Mouse (Mus musculus) hindbrain, embryonic 11.5 days (tissue): ENCODE measurements around the gene Cdk17. TPM values are rescaled to one million over a fixed set of nuclear protein-coding genes. Genes with fewer than 3 reads are reported as not detected.

Source experiments
- ATAC-seq: fragments of 200-750 bp; cut with Nextera tagmentation; 2 replicates; pipeline ENCODE4 v1.8.0; 2017; ENCODE audit warnings: mild to moderate bottlenecking, moderate TSS enrichment, moderate library complexity; ENCODE audit not compliant: low FRiP score
- DNase-seq: peaks from one replicate; pipeline ENCODE4 v3.0.0-alpha.2; 2015; ENCODE audit warnings: low spot score
- H3K27ac ChIP-seq: fragments of 300-500 bp; sonication (generic); 2 replicates; pipeline ENCODE4 v1.5.1; 2014; ENCODE audit warnings: mild to moderate bottlenecking, low read depth, low read length
- H3K27me3 ChIP-seq: fragments of 300-500 bp; sonication (generic); 2 replicates; pipeline ENCODE4 v1.6.1; 2014; ENCODE audit warnings: mild to moderate bottlenecking, low read length, moderate library complexity, mixed read lengths; ENCODE audit not compliant: control insufficient read depth, insufficient read depth
- H3K36me3 ChIP-seq: fragments of 300-500 bp; sonication (generic); 2 replicates; pipeline ENCODE4 v1.6.1; 2014; ENCODE audit warnings: mild to moderate bottlenecking, low read length, moderate library complexity, mixed read lengths; ENCODE audit not compliant: control insufficient read depth, insufficient read depth
- H3K4me1 ChIP-seq: fragments of 300-500 bp; sonication (generic); replicated peaks from 2 replicates; pipeline ENCODE4 v1.6.1; 2014; ENCODE audit warnings: low read length, mixed read lengths; ENCODE audit not compliant: control insufficient read depth, insufficient read depth
- H3K4me2 ChIP-seq: fragments of 300-500 bp; sonication (generic); replicated peaks from 2 replicates; pipeline ENCODE4 v1.6.1; 2014; ENCODE audit warnings: mild to moderate bottlenecking, low read depth, low read length
- H3K4me3 ChIP-seq: fragments of 300-500 bp; sonication (generic); 2 replicates; pipeline ENCODE4 v1.5.1; 2014; ENCODE audit warnings: low read depth, low read length
- H3K9ac ChIP-seq: fragments of 300-500 bp; sonication (generic); 2 replicates; pipeline ENCODE4 v1.6.1; 2014; ENCODE audit warnings: low read depth, low read length
- H3K9me3 ChIP-seq: fragments of 300-500 bp; sonication (generic); 2 replicates; pipeline ENCODE4 v1.6.1; 2016; ENCODE audit warnings: low read length; ENCODE audit not compliant: control insufficient read depth
- WGBS: fragments of 180-500 bp; shearing (Covaris S2); extraction: QIAGEN DNeasy Blood & Tissue Kit; methylation state at CpG from one replicate; pipeline ENCODE4 v1.1.7; 2014; 5-methylcytosine and 5-hydroxymethylcytosine counted together
- polyA plus RNA-seq: library from polyadenylated mRNA; unstranded; fragments of >200 nt; fragmentation: Nextera tagmentation; extraction: Ambion mirVana; gene quantifications from 2 replicates; pipeline ENCODE4 v1.2.1, GENCODE M21; 2014

Gene Cdk17
- polyA plus RNA-seq, 1 experiment from 2014 or later: 37.3 TPM

- H3K9me3 ChIP-seq: no peaks in the 10 kb centered on the region
- H3K4me1 ChIP-seq: peaks cover 12% of the 10 kb centered on the region; the same call in 1 of the 2 replicates
- no peak for ATAC-seq
- H3K4me3 ChIP-seq: peak overlapping the region; percentile 97
- peak overlapping the region; percentile 98 for H3K9ac ChIP-seq
- H3K27ac ChIP-seq: peak overlapping the region; percentile 99
- H3K27me3 ChIP-seq: no peaks in the 10 kb centered on the region
- peak overlapping the region; percentile 61 for H3K4me2 ChIP-seq
- DNase-seq: peak; percentile 53
- no peaks in the 10 kb centered on the region for H3K36me3 ChIP-seq
- WGBS: 10% methylated on average over 11 of the region's 11 CpGs
Measured at GRCm38 (mm10) chr10:93162276-93162971, 1.7 kb downstream of the Cdk17 start.

- H3K36me3 ChIP-seq: no peaks in the 10 kb centered on the region
- no peaks in the 10 kb centered on the region for H3K27me3 ChIP-seq
- H3K9ac ChIP-seq: no peak overlapping the region
- no peak overlapping the region for H3K4me3 ChIP-seq
- no peak overlapping the region for H3K4me2 ChIP-seq
- DNase-seq (no peak), ATAC-seq (no peak)
- WGBS: 77% methylated on average over 7 of the region's 7 CpGs
- no peaks in the 10 kb centered on the region for H3K9me3 ChIP-seq
- H3K27ac ChIP-seq: no peak overlapping the region
- H3K4me1 ChIP-seq: peaks cover 14% of the 10 kb centered on the region; the same call in 1 of the 2 replicates
Measured at GRCm38 (mm10) chr10:93162972-93163660, 2.4 kb downstream of the Cdk17 start.

GRCm38 (mm10) chr10:93163711-93164488 is 3.2 kb downstream of the Cdk17 start:
- WGBS: 55% methylated on average over 6 of the region's 6 CpGs
- no peaks in the 10 kb centered on the region for H3K27me3 ChIP-seq
- H3K27ac ChIP-seq: no peak overlapping the region
- H3K4me1 ChIP-seq: peaks cover 15% of the 10 kb centered on the region; the same call in 1 of the 2 replicates
- H3K9me3 ChIP-seq: no peaks in the 10 kb centered on the region
- H3K9ac ChIP-seq: no peak overlapping the region
- H3K4me2 ChIP-seq: no peak overlapping the region
- no peaks in the 10 kb centered on the region for H3K36me3 ChIP-seq
- DNase-seq: no peak
- H3K4me3 ChIP-seq: no peak overlapping the region
- no peak for ATAC-seq

- DNase-seq (peak; percentile 55), ATAC-seq (peak; percentile 30; the same call in 1 of the 2 replicates)
- Histone ChIP-seq H3K27ac (peak overlapping the region; percentile 67), H3K4me2 (peak overlapping the region; percentile 32), H3K9me3 (no peaks in the 10 kb centered on the region), H3K4me3 (no peak overlapping the region), H3K27me3 (no peaks in the 10 kb centered on the region), H3K9ac (peak overlapping the region; percentile 32; the same call in 1 of the 2 replicates), H3K36me3 (no peaks in the 10 kb centered on the region), H3K4me1 (peaks cover 15% of the 10 kb centered on the region; the same call in 1 of the 2 replicates)
- 10% methylated on average over 14 of the region's 14 CpGs for WGBS
Measured at GRCm38 (mm10) chr10:93165416-93166381, 5.0 kb downstream of the Cdk17 start.

- DNase-seq (no peak), ATAC-seq (0 out of 2 replicates have a peak, but pooled peaks have one; percentile 47)
- H3K4me1 ChIP-seq: peaks cover 15% of the 10 kb centered on the region; the same call in 1 of the 2 replicates
- 3% methylated on average over 5 of the region's 5 CpGs for WGBS
- no peak overlapping the region for H3K4me3 ChIP-seq
- no peaks in the 10 kb centered on the region for H3K27me3 ChIP-seq
- H3K9ac ChIP-seq: peak overlapping the region; percentile 32; the same call in 1 of the 2 replicates
- H3K4me2 ChIP-seq: peak overlapping the region; percentile 32
- no peaks in the 10 kb centered on the region for H3K9me3 ChIP-seq
- H3K27ac ChIP-seq: peak overlapping the region; percentile 67
- no peaks in the 10 kb centered on the region for H3K36me3 ChIP-seq
Measured at GRCm38 (mm10) chr10:93166382-93166769, 5.7 kb downstream of the Cdk17 start.

- Histone ChIP-seq H3K9me3 (no peaks in the 10 kb centered on the region), H3K4me1 (peaks cover 15% of the 10 kb centered on the region; the same call in 1 of the 2 replicates), H3K27ac (no peak overlapping the region), H3K4me3 (no peak overlapping the region), H3K4me2 (no peak overlapping the region), H3K27me3 (no peaks in the 10 kb centered on the region), H3K9ac (no peak overlapping the region), H3K36me3 (no peaks in the 10 kb centered on the region)
- WGBS: 81% methylated on average over 6 of the region's 6 CpGs
- DNase-seq: no peak
- no peak for ATAC-seq
Measured at GRCm38 (mm10) chr10:93167311-93167710, 6.6 kb downstream of the Cdk17 start.

GRCm38 (mm10) chr10:93168067-93168466 is 7.4 kb downstream of the Cdk17 start:
- Histone ChIP-seq H3K9me3 (no peaks in the 10 kb centered on the region), H3K4me1 (peaks cover 15% of the 10 kb centered on the region; the same call in 1 of the 2 replicates), H3K4me3 (no peak overlapping the region), H3K9ac (no peak overlapping the region), H3K4me2 (no peak overlapping the region), H3K36me3 (no peaks in the 10 kb centered on the region), H3K27ac (no peak overlapping the region), H3K27me3 (no peaks in the 10 kb centered on the region)
- ATAC-seq (no peak), DNase-seq (no peak)
- WGBS: 32% methylated on average over 4 of the region's 4 CpGs
